Mouse (Mus musculus) T-helper 2 cell (primary cell): ENCODE measurements around the gene Med10.

ENCODE experiments used
- in situ Hi-C: fragments of 300-600 bp; cut with MboI, MseI; formaldehyde crosslinking; loops from one replicate; pipeline ENCODE4 v1.15.1; 2025; ENCODE audit warnings: high pct_unique_total_duplicates

The Med10 gene

DNA sequence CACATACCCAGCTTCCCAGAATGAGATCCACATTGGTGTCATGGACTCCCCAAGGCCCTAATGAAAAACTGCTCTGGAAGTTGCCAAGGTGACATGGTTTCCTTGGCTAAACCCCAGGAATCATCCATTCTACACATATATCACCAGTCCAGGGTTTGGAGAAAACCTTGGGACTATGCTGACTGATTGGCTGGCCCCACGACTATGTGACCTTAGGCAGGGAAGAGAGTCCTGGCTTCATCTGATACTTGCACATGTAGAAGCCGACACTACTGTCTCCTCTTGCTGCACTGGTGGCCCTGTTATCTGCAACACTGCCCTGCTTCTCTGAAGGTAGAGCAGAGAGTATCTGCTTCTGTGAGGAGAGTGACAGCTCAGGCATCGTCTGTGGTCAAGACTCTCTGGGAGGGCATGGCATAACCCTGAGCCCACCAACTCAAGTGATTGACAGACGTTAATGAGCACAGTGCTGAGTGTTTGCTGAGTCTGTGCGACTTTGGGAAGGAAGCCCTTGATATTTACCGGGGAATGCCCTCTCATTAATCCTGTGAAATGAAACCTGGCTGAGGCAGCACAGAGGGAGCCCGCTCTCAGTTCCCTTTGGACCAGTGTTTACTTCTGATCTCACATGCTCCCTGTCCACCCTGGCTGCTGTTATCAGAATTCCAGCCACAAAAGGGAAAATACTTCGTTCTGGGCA lies 23.4 kb downstream of the Med10 start:
- in situ Hi-C loops, result no loop called here

DNA sequence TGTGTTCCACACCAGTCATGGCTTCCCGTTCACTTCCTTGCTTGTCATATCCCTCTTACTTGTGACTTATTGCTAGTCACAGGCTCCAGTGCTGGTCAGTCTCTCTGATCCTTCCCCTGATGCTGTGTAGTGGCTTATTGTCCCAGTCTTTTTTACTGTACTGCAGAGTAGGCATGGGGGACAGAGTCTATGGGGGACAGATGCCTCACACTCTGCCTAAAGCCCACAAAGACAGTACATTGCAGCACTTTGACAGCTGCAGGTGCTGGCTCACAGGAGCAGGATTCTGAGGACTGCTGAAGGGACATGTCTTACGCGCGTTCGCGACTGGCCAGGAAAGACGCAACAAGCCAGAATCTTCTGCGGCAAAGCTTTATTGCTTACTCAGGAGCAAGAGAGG lies 28.4 kb downstream of the Med10 start:
- in situ Hi-C loops, result no loop called here

GRCm38 (mm10) chr13:69832578-69832977 lies 30.4 kb downstream of the Med10 start:
- in situ Hi-C loops, result no loop called here

DNA sequence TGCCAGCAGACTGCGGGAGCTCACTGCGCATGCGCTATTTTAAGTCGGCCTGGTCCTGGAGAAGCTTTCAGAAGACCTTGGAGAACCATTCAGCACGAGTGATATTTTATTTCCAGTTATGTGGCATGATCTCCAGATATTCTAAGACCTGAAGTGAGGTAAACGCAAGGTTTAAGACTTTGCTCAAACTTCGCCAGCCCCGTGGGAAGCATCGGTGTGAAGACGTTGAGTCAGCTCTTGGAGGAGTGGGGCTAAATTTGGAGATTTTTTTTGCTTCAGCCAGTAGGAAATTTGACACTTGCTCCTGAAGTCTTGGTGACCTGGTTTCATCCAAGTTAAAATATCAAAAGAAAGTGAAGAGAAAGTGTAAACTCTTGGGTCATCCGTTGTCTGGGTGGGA lies 31.2 kb downstream of the Med10 start:
- in situ Hi-C loops, result no loop called here

- in situ Hi-C loops, result no loop called here
Measured at GRCm38 (mm10) chr13:69845592-69845991, 43.4 kb downstream of the Med10 start.

- in situ Hi-C loops, result no loop called here
Measured at GRCm38 (mm10) chr13:69849579-69849978, 47.4 kb downstream of the Med10 start.

GRCm38 (mm10) chr13:69852313-69852712 lies 50.1 kb downstream of the Med10 start:
- in situ Hi-C loops, result no loop called here

GRCm38 (mm10) chr13:69853425-69854043 lies 51.3 kb downstream of the Med10 start:
- in situ Hi-C loops, result no loop called here

GRCm38 (mm10) chr13:69855941-69856340 lies 53.7 kb downstream of the Med10 start:
- in situ Hi-C loops, result no loop called here

- in situ Hi-C loops, result no loop called here
Measured at GRCm38 (mm10) chr13:69862276-69862675, 60.1 kb downstream of the Med10 start.

- in situ Hi-C loops, result no loop called here
Measured at GRCm38 (mm10) chr13:69864911-69865310, 62.7 kb downstream of the Med10 start.
